Mouse (Mus musculus) adrenal gland, postnatal 14 days (tissue): ENCODE results near the gene Wdr66. TPM values are rescaled to one million over a fixed set of nuclear protein-coding genes. Genes with fewer than 3 reads are reported as not detected.

Experiments
- DNase-seq: peaks from one replicate; pipeline ENCODE4 v3.0.0; 2021; ENCODE audit warnings: mixed read lengths
- total RNA-seq: library from RNA; stranded (reverse); gene quantifications from 2 replicates; pipeline ENCODE4 v1.2.3, GENCODE M21; 2021

The Wdr66 gene
- total RNA-seq, 1 experiment from 2014 or later: 0.74 TPM

DNA sequence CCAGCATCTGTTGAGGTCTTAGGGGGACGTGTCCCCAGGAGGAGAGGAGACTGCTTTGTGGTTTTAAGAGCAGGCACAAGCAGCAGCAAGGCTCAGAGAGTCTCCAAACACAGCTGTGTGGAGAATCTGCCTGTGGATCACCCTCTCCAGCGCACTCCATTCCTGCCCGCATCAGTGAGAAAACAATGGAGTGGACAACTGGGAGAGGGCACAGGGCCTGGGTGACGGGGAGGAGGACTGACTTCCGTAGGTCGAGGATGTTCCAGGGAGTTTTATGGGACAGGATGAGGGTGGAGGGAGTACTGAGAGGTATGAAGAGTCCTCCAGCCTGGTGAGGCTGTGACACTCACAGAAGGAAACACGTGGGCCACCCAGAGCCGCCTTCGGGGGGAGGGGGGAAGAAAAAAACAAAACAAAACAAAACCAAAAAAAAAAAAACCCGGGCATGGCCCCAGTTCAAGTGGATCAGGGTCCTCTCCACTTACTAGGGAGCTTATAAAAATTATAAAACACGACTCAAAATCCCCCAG is 62.0 kb downstream of the Wdr66 start:
- no peak for DNase-seq

DNA sequence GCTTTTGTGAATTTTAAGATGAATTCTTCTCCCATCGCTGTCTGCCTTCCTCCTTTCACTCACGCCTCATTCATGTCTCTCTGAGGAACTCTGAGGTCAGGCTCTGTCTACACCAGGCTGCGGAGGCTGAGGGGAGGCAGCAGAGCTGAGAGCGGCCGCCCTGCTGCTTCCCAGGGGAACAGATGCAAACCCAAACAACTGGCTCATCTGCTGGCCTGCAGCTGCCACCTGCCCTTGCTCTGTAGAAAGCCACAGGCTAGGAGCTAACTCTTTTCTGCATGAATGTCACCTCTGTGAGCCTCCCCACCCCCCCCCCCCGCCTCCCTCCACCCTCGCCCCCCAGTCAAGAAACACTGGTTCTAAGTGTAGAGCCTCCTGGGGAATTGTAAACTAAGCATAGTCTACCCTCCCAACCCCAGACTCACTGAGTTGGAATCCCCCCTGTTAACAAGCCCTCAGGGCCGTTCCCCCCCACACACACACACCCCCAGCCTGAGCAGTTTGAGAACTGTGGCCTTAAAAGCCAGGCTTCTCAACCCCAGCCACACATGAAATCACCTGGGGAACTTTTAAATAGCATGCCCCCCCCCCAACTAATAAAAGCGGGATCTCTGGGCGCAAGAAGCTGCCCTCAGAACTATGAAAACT is 63.4 kb downstream of the Wdr66 start:
- no peak for DNase-seq

DNA sequence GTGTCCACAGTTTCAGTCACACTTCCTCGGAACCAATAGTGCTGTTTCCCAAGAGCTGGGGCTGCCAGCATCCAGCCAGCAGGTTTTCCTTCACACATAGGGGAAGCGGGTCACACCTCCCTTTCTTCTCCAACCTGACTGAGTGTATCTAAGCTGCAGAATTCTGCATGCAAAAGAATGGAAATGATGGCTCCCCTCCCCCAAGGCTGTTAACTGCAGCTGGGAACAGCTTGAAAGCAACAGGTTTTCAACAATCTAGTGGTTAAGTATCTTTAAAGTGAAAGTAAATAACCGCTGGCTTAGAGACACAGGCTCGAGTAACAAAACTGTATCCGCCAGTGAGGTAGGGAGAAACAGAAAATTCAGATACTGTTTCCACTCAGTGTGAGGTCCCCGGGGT is 66.1 kb downstream of the Wdr66 start:
- peak; percentile 45 for DNase-seq

DNA sequence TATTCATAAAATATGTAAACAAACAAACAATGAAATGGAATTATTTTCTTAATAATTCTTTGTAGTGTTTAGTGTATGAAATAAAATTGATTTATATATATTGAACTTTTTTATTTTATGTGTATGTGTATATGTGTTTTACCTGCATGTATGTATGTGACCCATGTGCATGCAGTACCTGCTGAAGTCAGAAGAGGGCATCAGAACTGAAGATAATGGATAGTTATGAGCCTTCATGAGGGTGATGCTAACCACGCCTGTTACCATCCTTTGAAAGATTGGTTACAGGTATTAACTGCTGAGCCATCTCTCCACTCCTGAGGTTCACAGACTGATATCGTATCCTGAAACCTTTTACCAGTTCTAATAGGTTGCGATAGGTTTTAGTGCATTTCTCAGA is 68.2 kb downstream of the Wdr66 start:
- no peak for DNase-seq

DNA sequence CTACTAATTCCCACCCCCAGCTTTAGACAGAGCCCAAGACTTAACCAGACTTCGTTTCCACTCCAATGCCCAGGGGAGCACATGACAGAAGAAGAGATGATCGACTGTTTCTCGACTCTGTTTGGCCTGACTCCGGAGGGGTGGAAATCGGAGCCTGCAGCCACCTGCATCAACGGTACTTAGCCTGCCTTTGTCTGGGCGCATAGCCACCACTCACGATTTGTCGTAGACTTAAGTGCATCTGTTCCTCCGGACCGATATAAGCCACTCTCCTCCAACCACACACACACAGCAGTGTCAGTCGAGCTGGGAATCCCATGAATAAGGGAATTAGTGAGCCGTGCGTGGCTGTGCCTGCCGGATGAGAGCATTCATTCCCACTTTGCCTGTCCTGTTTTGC is 72.3 kb downstream of the Wdr66 start:
- DNase-seq: no peak

DNA sequence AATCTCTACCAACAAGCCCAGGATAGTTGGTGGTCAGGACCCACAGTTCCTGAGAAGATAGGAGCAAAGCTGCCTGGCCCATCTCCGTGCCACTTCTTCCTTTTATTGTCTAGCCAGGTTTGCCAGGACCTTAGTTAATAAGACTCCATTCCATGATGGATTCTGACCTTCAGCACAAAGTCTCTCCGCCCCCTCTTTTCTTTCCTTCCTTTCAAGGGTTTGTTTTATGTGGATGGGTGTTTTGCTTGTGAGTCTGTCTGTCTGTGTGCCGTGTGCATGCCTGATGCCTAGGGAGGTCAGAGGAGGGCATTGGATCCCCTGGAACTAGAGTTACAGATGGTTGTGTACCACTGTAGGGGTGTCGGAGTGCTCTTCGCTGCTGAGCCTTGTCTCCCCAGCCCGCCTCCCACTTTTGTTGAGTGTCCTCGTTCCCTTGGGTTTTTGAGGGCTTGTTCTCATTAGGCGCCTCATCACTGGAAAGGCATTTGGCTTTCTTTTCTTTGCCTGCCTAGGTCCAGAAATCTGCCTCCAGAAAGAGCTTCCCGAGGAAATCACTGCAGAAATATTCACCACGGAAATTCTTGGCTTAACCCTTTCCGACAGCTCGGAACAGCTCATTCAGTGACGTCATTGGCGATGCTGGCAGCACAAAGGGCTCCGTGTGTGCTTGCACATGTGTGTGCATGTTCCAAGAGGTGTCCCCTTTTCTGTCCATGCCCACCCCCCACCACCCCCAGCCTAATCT is 74.3 kb downstream of the Wdr66 start:
- DNase-seq: no peak

DNA sequence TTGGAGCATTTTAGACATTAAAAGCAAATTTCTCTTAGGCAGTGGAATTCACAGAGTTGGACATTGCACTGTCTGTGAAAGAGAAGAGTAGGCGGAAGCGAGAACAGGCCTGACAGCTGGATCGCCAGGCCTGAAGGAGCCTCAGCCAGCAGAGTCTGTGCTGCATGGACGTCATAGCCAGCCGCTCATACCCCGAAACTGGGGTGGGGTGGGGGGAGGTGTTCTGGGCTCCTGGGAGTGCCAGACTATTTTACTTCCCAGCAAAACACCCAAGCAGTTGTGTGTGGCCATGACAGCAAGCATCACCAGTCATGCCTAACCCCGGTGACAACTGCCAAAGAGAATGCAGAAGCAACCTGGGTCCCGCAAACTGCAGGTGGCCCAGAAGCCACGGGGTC is 74.8 kb downstream of the Wdr66 start:
- DNase-seq: peak; percentile 23

DNA sequence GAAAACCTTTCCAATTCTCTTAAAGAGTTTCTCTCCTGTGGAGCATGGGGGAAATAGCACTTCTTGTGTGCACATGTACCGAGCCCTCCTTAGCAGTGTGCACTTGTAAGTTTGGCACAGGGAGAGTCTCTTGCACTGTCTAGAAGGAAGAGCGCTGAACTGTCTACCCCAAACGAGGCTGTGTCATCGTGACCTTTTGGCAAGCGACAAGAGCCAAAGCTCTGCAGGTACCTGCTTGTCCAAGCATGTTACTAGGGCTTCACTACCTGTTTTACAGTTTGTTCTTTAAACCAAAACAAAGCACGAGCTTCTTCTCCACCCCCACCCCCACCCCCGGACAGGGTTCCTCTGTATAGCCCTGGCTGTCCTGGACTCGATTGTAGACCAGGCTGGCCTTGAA is 75.8 kb downstream of the Wdr66 start:
- no peak for DNase-seq

DNA sequence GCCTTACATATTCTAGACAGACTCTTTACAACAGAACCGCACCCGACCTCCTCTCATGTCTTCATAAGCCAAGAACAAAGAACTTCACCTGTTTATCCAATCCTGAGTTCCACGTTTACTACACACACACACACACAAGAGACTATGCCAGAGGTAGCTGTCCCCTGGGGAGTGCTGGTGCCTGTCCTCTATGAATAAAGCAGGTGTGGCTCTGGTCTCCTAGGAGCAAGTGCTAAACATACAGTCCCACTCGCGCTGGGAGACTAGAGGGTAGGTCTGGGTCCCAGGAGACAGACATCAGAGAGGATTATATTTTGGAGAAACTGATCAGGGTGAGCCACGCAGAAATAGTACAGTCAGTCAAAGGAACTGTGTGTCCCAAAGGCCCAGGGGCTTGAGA is 81.7 kb downstream of the Wdr66 start:
- no peak for DNase-seq

DNA sequence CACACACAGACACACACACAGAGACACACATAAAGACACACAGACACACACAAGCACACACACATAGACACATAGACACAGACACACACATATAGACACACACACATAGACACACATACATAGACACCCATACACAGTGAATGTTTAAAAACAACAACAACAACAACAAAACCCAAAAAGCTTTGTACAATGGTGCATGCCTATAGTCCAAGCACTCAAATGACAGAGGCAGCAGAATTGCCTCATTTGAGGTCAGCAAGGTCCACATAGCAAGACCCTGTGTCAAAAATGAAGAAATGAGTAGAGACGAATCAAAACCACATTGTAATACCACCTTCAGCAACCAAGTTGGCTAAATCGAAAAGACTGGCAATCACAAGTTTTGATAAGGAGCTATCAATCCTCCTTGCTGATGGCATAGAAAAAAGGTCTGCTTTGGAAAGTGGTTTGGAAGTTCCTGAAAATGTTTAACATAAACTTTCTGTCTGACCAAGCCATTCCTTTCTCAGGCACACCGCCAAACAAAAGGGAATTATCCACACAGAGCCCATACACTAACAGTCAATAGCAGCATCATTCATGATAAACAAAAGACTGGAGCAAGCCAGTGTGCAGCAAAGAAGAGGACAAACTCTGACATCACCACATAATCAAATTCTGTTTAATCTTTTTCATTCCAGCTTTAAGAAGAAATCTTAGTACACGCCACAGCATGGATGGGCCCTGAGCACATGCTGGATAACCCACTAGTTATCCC is 84.5 kb downstream of the Wdr66 start:
- no peak for DNase-seq

DNA sequence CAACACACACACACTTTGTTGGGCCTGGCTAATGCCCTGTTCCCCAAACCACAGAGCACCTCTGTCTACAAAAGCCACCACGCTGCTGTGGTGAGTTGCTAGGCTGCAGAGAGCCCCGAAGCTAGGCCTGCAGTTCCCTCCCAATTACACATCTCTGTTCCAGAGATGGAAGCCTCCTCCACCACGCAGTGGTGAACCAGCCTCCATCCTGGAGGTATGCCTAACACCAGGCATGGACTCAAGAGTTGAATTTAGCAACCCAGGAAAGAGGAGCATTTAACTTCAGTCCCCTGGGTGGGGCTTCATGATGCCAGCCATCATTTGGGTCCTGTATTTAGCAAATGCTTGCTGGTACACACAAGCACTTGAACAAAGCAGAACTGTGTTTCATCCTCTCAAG is 86.6 kb downstream of the Wdr66 start:
- DNase-seq: no peak

DNA sequence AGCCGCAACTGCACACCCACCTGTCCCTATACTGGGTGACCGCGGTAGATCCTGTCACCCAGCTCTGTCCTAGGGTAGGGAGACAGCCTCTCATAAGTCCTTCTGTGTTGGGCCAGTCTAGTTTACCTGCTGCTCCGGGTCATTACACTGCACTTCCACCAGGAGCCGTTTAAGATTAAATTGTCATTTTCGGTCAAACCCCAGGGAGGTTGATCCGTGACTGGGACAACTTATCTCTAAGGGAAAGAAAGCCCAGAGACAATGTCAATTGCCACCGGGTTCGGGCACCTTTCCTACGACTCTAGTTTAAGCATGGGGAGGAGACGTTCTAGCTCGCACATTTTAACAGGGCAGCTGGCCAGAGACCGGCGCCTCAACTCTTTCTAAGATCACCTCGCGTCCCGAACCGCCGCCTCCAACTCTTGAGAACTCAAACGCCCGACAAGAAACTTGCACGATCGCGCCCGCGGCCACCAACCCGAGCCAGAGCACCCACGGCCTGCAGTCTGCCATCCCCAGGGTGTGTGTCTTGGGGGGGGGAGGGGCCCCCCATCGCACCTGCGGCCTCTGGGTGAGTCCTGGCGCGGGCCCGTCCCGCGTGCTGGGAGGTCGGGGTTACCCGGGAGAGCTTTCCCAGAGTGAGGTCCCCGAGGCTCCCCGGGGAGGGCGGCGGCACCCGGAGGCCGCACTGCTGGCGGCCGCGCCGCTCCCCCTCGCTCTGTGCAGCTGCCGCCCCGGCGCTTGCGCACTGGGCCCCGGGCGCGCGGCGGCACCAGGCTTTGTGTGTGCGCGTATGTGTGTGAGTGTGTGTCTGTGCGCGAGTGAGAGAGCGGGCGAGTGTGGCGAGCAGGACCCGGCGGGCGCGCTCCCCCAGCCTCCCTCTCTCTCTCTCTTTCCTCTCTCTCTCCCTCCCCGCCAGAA is 92.1 kb downstream of the Wdr66 start, which contains the start of gene Bcl7a:
TSS of gene Bcl7a (plus strand) at position 128 of the 921 bp plus-strand sequence.
- DNase-seq: peak; percentile 91

DNA sequence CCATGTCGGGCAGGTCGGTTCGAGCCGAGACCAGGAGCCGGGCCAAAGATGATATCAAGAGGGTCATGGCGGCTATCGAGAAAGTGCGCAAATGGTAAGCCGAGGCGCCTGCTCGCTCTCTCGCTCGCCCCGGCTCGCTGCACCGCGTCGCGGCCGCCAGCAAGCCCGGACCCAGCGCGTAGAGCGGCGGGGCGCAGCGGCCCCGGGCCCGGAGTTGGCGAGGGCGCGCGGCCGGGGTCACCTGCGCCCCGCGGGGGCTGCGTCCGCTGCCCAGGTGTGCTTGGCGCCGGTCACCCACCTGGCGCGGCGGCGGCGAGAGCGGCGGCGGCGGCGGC is 92.7 kb downstream of the Wdr66 start:
- no peak for DNase-seq

DNA sequence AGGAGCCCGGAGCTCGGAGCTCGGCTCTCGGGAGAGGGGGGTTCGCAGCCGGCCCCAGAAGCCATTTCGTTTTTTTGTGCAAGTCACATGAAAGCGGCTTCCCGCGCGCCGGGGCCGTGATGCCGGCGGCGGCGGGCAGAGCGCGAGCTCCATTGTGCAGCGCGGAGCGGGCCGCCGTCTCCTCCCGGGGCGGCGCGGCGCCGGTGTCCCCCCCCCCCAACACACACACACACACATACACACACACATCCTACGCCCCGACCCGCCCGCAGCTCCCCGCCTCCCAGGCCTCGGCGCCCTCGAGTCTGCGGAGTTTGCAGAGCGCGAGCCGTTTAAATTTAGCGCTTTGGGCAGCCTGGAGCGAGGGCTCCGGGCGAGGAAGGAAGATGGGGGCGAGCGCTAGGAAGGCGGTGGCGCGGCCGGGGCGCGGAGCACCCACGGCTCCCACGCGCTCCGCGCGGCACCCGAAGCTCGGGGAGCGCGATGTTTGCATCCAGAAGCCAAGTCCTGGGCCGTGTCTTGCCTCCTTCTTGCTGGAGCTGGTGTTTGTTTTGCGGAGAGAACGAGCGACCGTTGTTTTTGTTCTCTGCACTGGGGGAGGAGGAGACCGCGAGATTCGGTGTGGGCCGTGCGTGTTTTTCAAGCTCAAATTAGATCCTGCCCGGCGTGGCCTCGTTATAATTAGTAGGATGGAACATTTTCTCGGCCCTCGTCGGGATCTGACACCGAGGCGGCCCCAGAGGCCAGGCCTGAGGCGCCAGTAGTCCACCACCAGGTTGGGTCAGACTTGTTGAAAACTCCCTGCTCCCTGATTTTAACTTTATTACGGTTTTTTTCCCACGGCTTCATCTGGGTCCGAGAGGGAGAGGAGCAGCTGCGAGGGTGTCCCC is 93.3 kb downstream of the Wdr66 start:
- DNase-seq: peak; percentile 80

DNA sequence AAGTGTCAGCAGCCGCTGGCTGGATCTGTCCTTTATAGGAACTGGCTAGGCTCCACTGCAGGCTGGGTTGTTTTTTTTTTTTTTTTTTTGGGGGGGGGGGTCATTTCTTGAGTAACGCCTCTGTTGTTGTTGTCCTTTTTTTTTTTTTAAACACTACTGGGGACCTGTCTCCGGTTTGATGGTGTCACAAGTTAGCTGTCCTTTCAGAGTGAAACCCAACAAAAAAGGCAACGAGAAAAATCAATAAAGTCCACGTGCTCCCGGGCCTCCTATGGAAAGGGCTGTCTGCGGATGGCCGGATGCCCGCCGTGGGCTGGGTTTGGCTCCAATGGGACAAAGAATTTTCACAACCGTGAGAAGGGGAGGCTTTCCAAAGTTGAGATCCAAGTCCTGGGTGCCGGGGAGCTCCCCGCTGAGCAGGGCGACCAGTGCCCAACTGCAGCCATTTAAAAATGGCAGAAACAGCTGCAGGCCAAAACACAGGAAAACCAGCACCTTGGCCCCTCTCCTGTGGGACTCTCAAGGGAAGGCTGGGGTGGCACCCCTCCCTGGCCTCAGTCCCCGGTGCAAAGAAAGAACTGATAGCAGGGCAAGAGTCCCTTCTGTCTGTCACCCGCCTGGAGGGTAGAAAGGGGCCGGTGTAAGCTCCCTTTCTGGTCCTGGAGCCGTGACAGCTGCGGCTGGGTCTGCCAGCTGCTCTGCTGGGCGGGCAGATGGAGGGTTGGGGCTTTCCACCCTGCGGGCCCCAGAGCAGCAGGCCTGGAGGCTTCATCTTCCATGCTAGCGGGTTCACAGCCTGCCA is 94.2 kb downstream of the Wdr66 start:
- DNase-seq: peak; percentile 85

DNA sequence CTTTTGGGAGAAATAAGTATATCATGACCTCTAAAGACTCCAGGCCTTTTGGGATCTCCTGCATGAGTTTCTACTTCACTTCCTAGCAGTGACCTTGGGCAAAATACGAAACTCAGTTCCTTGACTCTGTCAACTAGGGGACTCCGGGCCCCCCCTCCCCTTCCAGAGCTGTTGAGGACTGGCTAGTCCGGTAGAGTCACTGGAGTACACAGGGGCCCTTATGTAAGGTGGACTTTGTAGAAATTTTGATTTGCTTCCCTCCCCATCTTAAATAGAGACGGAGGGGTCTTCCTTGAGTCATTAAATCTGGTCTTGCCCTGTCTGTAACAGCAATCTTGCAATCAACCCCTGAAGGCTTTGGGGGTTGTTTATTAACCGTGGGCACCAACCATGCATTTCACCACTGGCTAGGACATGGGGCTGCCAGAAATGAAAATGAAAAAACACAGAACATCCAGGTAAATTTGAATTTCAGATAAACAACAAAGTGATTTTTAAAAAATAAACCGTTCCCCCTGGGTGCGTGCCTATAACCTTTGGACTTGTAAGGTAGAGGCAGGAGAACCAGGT is 94.9 kb downstream of the Wdr66 start:
- DNase-seq: peak; percentile 33

DNA sequence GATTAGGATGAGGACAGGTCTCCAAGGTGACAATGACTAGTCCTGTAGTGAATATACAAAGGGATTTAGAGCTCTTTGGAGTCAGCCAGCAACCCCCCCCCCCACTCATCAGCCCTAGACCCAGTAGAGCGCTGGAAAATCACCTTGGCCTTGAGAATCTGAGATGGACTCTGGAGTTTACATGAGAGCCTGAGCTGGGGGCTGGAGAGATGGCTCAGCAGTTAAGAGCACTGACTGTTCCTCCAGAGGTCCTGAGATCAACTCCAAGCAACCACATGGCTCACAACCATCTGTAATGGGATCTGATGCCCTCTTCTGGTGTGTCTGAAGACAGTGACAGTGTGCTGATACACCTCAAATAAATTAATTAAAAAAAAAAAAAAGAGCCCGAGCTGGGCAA is 96.1 kb downstream of the Wdr66 start:
- DNase-seq: no peak

DNA sequence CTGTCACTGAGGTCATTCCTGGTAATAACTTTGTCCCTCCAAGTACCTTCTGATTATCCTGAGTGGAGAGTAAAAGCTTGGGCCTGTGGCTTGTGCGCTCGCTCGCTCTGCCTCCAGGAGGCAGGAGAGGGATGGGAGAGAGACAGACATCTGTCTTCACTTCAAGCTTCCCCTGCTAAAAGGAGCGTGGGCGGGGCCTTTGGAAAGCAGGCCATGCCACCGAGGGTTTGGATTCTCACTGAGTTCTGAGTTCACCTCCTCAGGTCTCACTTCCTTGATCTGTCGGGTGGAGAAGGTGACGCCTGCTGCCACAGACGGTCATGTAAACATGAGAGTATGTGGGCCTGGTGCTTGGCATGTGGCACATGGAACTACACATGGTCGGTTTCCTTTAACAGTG is 98.5 kb downstream of the Wdr66 start:
- peak; percentile 59 for DNase-seq

DNA sequence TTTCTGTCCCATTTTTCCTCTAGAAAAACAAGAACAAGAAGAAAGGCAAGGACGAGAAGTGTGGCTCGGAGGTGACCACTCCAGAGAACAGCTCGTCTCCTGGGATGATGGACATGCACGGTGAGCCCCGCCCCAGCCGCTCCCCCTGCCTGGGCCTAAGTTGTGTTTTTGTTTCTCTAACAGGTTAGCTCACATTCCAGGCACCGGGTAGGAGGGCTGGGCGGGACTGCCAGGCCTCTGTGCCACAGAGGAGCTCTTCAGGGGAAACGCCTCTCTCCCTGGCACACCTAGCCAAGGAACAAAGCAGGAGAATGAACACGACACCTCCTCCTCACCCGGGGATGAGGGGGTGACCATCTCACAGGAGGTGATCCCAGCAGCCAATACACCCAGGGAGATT is 104.0 kb downstream of the Wdr66 start:
- DNase-seq: no peak

DNA sequence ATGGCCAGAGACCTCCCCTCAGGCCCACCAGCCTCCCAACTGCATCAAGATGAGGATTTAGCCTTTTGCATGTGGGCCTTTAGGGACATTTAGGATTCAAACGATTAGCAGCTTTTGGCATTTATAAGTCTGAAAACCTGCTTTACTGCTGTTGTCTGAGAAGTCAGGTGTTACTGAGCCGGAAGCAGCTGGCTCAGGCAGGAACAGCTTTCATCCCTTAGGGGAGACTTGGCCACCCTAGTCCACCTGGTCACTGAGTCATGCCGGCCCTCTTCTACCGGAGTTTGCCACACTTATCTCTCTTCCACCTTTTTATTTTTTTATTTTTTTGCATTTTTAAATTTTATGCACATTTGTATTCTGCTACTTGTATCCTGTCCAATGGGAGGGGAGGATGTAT is 105.4 kb downstream of the Wdr66 start:
- DNase-seq: no peak
